Mouse (Mus musculus) kidney, adult 2 months (tissue): ENCODE results near the gene Syngr3. TPM values are rescaled to one million over a fixed set of nuclear protein-coding genes. Genes with fewer than 3 reads are reported as not detected.

Experiments used
- DNase-seq: peaks from one replicate; pipeline ENCODE4 v3.0.0; 2021
- H3K27ac ChIP-seq: fragments of 200-500 bp; 2 replicates; pipeline ENCODE4 v1.5.1; 2012; ENCODE audit warnings: low read depth, low read length, control low read depth, inconsistent platforms; ENCODE audit not compliant: insufficient read depth
- H3K27me3 ChIP-seq: fragments of 200-500 bp; replicated peaks from 2 replicates; pipeline ENCODE4 v1.6.1; 2012; ENCODE audit warnings: mild to moderate bottlenecking, moderate library complexity, low read length, inconsistent platforms; ENCODE audit not compliant: control insufficient read depth, insufficient read depth
- H3K36me3 ChIP-seq: fragments of 200-500 bp; 2 replicates; pipeline ENCODE4 v1.6.1; 2012; ENCODE audit warnings: mild to moderate bottlenecking, moderate library complexity, low read length, inconsistent platforms; ENCODE audit not compliant: control insufficient read depth, insufficient read depth
- H3K4me1 ChIP-seq: fragments of 200-500 bp; 2 replicates; pipeline ENCODE4 v1.6.1; 2011; ENCODE audit warnings: low read length; ENCODE audit not compliant: control insufficient read depth, insufficient read depth
- H3K4me3 ChIP-seq: fragments of 200-500 bp; 2 replicates; pipeline ENCODE4 v1.5.1; 2011; ENCODE audit warnings: mild to moderate bottlenecking, low read depth, low read length, control low read depth; ENCODE audit not compliant: insufficient read depth
- CTCF ChIP-seq: fragments of 200-500 bp; conservative IDR thresholded peaks from 2 replicates; pipeline ENCODE4 v1.5.1; 2011; ENCODE audit warnings: low read depth, mild to moderate bottlenecking, control low read depth, low read length, moderate library complexity, mixed read lengths; ENCODE audit not compliant: insufficient read depth, insufficient read length
- POLR2A ChIP-seq: fragments of 200-500 bp; IDR thresholded peaks from one replicate; pipeline ENCODE4 v1.6.1; 2011; ENCODE audit warnings: low read depth, low read length, control low read depth
- WGBS: fragments of 180-500 bp; shearing (Covaris S2); methylation state at CpG from one replicate; pipeline ENCODE4 v1.1.7; 2018; 5-methylcytosine and 5-hydroxymethylcytosine counted together
- polyA plus RNA-seq: library from polyadenylated mRNA; depleted of rRNA; stranded (reverse); fragments of >200 nt; gene quantifications from 2 replicates; pipeline ENCODE4 v1.2.3, GENCODE M21; 2012; rRNA removed

Gene Syngr3
- polyA plus RNA-seq, result 1.5 and 2.2 TPM in 2 replicates

GRCm38 (mm10) chr17:24689251-24690081, at the start of gene Syngr3:
Syngr3 (minus strand) TSS chr17:24689955.
- Histone ChIP-seq H3K4me3 (peak within 1 kb of the TSS; percentile 23; the same call in 1 of the 2 replicates), H3K27me3 (0 out of 2 replicates have a peak, but pooled peaks cover 2% of the 10 kb centered on the region), H3K27ac (no peak within 1 kb of the TSS), H3K4me1 (no peaks in the 10 kb centered on the region), H3K36me3 (no peaks in the 10 kb centered on the region)
- no peak for DNase-seq
- TF ChIP-seq POLR2A (no peak), CTCF (no peak)
- WGBS, result 2% methylated on average over 53 of the region's 55 CpGs

GRCm38 (mm10) chr17:24738238-24738637, 48.5 kb upstream of the Syngr3 start:
- no peak overlapping the region for H3K4me3 ChIP-seq

GRCm38 (mm10) chr17:24737135-24737810, 47.5 kb upstream of the Syngr3 start:
- 15% methylated on average over 8 of the region's 8 CpGs for WGBS
- H3K36me3 ChIP-seq, result no peaks in the 10 kb centered on the region
- H3K27ac ChIP-seq, result peak overlapping the region; percentile 37
- TF ChIP-seq CTCF (peak; percentile 44), POLR2A (no peak)
- peaks cover 17% of the 10 kb centered on the region for H3K4me1 ChIP-seq
- DNase-seq, result peak; percentile 82
- no peaks in the 10 kb centered on the region for H3K27me3 ChIP-seq
- peak overlapping the region; percentile 75 for H3K4me3 ChIP-seq

More at GRCm38 (mm10) chr17:24738238-24738637, 48.5 kb upstream of the Syngr3 start:
- 51% methylated on average over 4 of the region's 4 CpGs for WGBS
- no peaks in the 10 kb centered on the region for H3K36me3 ChIP-seq
- H3K27me3 ChIP-seq, result no peaks in the 10 kb centered on the region
- no peak for TF ChIP-seq CTCF
- no peak for TF ChIP-seq POLR2A
- peak; percentile 91 for DNase-seq
- H3K4me1 ChIP-seq, result peaks cover 9% of the 10 kb centered on the region; the same call in 1 of the 2 replicates
- peak overlapping the region; percentile 37 for H3K27ac ChIP-seq

- Histone ChIP-seq H3K4me1 (peaks cover 24% of the 10 kb centered on the region), H3K27ac (peak within 1 kb of the TSS; percentile 80), H3K36me3 (no peaks in the 10 kb centered on the region), H3K27me3 (no peaks in the 10 kb centered on the region), H3K4me3 (peak within 1 kb of the TSS; percentile 75)
- DNase-seq, result peak; percentile 99
- 1% methylated on average over 29 of the region's 29 CpGs for WGBS
- no peak for TF ChIP-seq CTCF
- TF ChIP-seq POLR2A, result peak; percentile 96
Observed at GRCm38 (mm10) chr17:24736330-24737051, 46.7 kb upstream of the Syngr3 start, which contains the start of gene Msrb1. Msrb1 (plus strand) TSS chr17:24736642.

- no peak for TF ChIP-seq POLR2A
- TF ChIP-seq CTCF, result no peak
- Histone ChIP-seq H3K27ac (no peak overlapping the region), H3K27me3 (no peaks in the 10 kb centered on the region), H3K4me3 (no peak overlapping the region), H3K4me1 (peaks cover 24% of the 10 kb centered on the region), H3K36me3 (no peaks in the 10 kb centered on the region)
- DNase-seq, result no peak
- 91% methylated on average over 7 of the region's 7 CpGs for WGBS
Observed at GRCm38 (mm10) chr17:24735446-24735845, 45.7 kb upstream of the Syngr3 start.

GRCm38 (mm10) chr17:24734513-24734912, 44.8 kb upstream of the Syngr3 start:
- WGBS, result 90% methylated on average over 1 of the region's 1 CpGs

More at GRCm38 (mm10) chr17:24734513-24734912, 44.8 kb upstream of the Syngr3 start:
- Histone ChIP-seq H3K27me3 (no peaks in the 10 kb centered on the region), H3K36me3 (no peaks in the 10 kb centered on the region), H3K4me3 (no peak overlapping the region), H3K27ac (no peak overlapping the region), H3K4me1 (peaks cover 24% of the 10 kb centered on the region)
- TF ChIP-seq POLR2A (no peak), CTCF (no peak)
- no peak for DNase-seq
